Mouse (Mus musculus): ENCODE data around the gene Crat.

GRCm38 (mm10) chr2:30441518-30442497, 26.2 kb upstream of the Crat start:
- TF ChIP-seq CTCF (IDR thresholded peaks at IDR 0.05; ENCODE audit: extremely low read depth, insufficient read depth, insufficient read length, insufficient replicate concordance) (no peak), POLR2A (IDR thresholded peaks at IDR 0.05; ENCODE audit: low read depth, low read length) (peak; percentile 40; the same call in 1 of the 2 replicates)

All from spleen, adult 2 months (tissue).